Mouse (Mus musculus) ES-Bruce4 (cell line): ENCODE measurements at regions not wholly inside any gene's neighbourhood (a gene's known extent, or its start where the extent isn't known, plus 50 kb on each side); places are given as distances from the start of the nearest gene placed in this dataset.
A peak's percentile ranks its signal among the peaks of the same experiment; 100 is the strongest.

Experiments
- H3K27ac ChIP-seq: 2 replicates; pipeline ENCODE4 v1.5.1; 2012; ENCODE audit warnings: low read length, inconsistent platforms; ENCODE audit not compliant: insufficient read depth
- H3K27me3 ChIP-seq: 2 replicates; pipeline ENCODE4 v1.6.1; 2012; ENCODE audit warnings: mild to moderate bottlenecking, low read length, inconsistent platforms; ENCODE audit not compliant: control insufficient read depth, poor library complexity, insufficient read depth, severe bottlenecking
- H3K36me3 ChIP-seq: 2 replicates; pipeline ENCODE4 v1.6.1; 2012; ENCODE audit warnings: inconsistent platforms, mild to moderate bottlenecking, low read length, moderate library complexity; ENCODE audit not compliant: control insufficient read depth, poor library complexity, insufficient read depth, severe bottlenecking
- H3K4me1 ChIP-seq: one replicate; pipeline ENCODE4 v1.8.1; 2011; ENCODE audit warnings: low read length; ENCODE audit not compliant: control insufficient read depth, insufficient read depth
- H3K4me3 ChIP-seq: 2 replicates; pipeline ENCODE4 v1.5.1; 2011; ENCODE audit warnings: low read depth, mild to moderate bottlenecking, low read length
- H3K9ac ChIP-seq: 2 replicates; pipeline ENCODE4 v1.6.1; 2012; ENCODE audit warnings: low read depth, mild to moderate bottlenecking, inconsistent platforms; ENCODE audit not compliant: poor library complexity, severe bottlenecking
- H3K9me3 ChIP-seq: replicated peaks from 2 replicates; pipeline ENCODE4 v1.6.1; 2012; ENCODE audit warnings: mild to moderate bottlenecking, low read length, inconsistent platforms; ENCODE audit not compliant: control insufficient read depth, poor library complexity, insufficient read depth, severe bottlenecking
- CTCF ChIP-seq: IDR thresholded peaks from one replicate; pipeline ENCODE4 v1.8.1; 2011; ENCODE audit warnings: low read depth, low read length
- EP300 ChIP-seq: IDR thresholded peaks from 2 replicates; pipeline ENCODE4 v1.6.1; 2011; ENCODE audit warnings: low read depth, low read length; ENCODE audit not compliant: insufficient read depth
- POLR2A ChIP-seq: IDR thresholded peaks from one replicate; pipeline ENCODE4 v1.8.1; 2011; ENCODE audit warnings: low read length; ENCODE audit not compliant: insufficient read depth

- H3K27ac ChIP-seq: no peak overlapping the region
- peaks cover 1% of the 10 kb centered on the region for H3K9me3 ChIP-seq
- no peak overlapping the region for H3K9ac ChIP-seq
- no peak overlapping the region for H3K4me3 ChIP-seq
- H3K4me1 ChIP-seq: no peaks in the 10 kb centered on the region
- H3K27me3 ChIP-seq: no peaks in the 10 kb centered on the region
- H3K36me3 ChIP-seq: no peaks in the 10 kb centered on the region
- TF ChIP-seq POLR2A (no peak), CTCF (no peak), EP300 (no peak)
These were observed 116.6 kb upstream of the Sesn3 start for GRCm38 (mm10) chr9:14158096-14158837.

DNA sequence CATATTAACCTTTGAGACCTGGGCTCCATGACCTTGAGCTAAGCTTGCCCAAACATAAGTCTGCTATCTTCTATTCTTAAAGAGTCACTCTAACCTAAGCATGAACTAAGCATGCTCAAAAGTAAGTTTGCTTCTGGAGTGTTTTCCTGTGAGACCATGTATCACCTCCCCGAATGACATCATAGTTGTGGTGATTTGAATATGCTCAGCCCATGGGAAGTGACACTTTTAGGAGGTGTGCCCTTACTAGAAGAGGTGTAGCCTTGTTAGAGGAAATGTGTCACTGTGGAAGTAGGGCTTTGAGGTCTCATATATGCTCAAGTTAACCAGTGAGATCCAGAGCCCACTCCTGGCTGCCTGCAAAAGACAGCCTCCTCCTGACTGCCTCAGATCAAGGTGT, 114.7 kb upstream of the Sesn3 start:
- no peak for TF ChIP-seq EP300
- TF ChIP-seq CTCF: no peak
- TF ChIP-seq POLR2A: no peak
- H3K36me3 ChIP-seq: no peaks in the 10 kb centered on the region
- H3K27ac ChIP-seq: no peak overlapping the region
- H3K9me3 ChIP-seq: peaks cover 6% of the 10 kb centered on the region
- no peak overlapping the region for H3K4me3 ChIP-seq
- H3K9ac ChIP-seq: no peak overlapping the region
- no peaks in the 10 kb centered on the region for H3K4me1 ChIP-seq
- no peaks in the 10 kb centered on the region for H3K27me3 ChIP-seq

DNA sequence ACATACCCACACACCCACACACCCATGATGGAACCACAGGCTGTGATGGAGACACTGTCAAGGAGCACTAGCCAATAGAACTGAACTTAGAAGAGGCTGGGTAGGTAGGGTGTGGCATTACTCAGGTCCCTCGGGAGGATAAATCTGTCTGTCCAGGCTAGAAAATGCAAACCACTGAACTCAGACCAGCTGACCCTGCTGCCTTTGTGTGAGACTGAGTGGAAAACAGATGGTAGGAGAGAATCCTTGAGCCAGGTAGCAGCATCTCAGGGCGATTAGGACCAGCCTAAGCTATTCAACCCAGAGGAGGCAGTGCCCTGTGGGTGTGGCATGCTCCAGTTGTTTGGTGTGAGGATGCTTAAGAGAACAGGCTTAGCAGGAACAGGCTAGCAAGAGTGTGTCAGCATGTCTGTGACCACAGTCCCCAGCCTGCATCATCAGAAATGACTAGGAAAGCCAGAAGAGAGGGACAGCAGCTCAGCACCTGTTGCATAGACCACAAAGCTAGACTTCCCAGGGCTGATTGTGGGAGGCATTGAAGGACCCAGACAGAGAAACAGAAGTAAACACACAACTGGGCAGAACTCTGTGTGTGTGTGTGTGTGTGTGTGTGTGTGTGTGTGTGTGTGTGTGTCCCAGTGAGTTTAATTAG, 103.2 kb upstream of the Sesn3 start:
- Histone ChIP-seq H3K9ac (no peak overlapping the region), H3K4me1 (peaks cover 15% of the 10 kb centered on the region), H3K4me3 (no peak overlapping the region), H3K9me3 (no peaks in the 10 kb centered on the region), H3K27ac (no peak overlapping the region), H3K36me3 (no peaks in the 10 kb centered on the region), H3K27me3 (no peaks in the 10 kb centered on the region)
- TF ChIP-seq CTCF: no peak
- TF ChIP-seq EP300: no peak
- TF ChIP-seq POLR2A: no peak

DNA sequence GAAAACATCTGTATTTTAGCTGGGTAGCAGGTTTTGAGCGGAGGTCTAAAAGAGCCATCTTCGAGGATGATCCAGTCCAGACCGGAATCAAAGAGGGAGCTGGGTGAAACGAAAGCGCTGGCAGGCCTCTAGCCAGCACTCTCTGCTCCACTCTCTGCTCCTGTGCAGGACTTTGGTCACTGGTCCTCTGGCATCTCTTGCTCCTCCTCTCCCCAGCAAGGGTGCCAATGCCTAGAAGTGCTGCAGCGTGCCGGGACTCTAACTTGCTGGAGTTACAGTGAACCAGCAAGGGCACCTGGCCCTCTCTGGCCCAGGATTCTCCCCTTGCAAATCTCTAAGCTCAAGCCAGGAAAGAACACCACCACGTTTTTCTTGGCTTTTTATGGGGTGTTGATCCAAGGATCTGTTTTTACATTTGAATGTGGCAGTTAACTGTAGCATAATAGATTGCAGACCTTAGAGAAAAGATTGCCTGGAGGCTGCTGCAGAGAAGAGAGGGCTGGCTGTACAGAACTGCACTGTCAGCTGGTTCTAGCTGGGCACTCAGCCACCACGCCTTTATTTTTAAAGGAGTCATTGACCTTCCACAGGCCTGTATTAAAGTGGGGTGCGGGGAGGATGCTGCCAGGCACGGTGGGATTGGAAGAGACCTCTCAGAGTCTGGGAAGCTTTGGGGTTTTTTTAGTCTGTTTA, 101.1 kb upstream of the Sesn3 start:
- peak; percentile 88; the same call in 1 of the 2 replicates for TF ChIP-seq EP300
- TF ChIP-seq POLR2A: no peak
- TF ChIP-seq CTCF: no peak
- H3K27ac ChIP-seq: peak overlapping the region; percentile 68
- H3K4me3 ChIP-seq: peak overlapping the region; percentile 27; the same call in 1 of the 2 replicates
- H3K9me3 ChIP-seq: no peaks in the 10 kb centered on the region
- H3K9ac ChIP-seq: no peak overlapping the region
- H3K4me1 ChIP-seq: peaks cover 15% of the 10 kb centered on the region
- no peaks in the 10 kb centered on the region for H3K27me3 ChIP-seq
- H3K36me3 ChIP-seq: no peaks in the 10 kb centered on the region

DNA sequence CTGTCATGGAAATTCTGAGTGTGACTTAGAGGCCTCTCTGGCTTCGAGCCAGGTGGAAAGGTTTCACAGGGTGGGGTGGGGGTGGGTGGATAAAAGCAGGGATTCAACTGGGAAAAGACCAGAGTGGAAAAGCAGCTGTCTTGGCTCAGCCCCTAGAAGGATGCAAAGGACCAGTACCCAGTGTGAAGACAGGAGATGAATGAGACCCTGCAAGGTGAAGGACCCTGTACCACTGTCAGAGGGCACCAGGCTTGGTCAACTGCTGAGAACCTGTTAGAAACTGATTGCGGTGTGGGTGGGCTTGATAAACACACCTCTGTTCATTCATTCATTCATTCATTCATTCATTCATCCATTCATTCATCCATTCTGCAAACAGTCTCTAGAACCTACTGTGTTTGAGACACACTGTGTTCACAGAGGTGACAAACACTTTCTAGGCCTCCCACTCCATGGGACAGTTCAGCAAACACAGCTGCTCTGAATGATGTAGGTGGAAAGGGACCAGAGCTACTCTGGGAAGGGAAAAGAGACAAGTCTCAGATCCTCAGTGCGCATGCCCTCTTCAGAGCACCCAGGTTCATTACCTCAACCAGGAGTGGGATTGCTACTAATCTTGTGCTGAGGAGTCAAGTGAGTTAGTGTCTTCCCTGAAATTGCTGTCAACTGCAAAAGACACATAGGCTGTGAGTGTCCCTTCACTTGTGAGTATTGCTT, 100.4 kb upstream of the Sesn3 start:
- Histone ChIP-seq H3K9ac (no peak overlapping the region), H3K27ac (peak overlapping the region; percentile 26), H3K36me3 (no peaks in the 10 kb centered on the region), H3K4me3 (no peak overlapping the region), H3K27me3 (no peaks in the 10 kb centered on the region), H3K4me1 (peaks cover 15% of the 10 kb centered on the region), H3K9me3 (no peaks in the 10 kb centered on the region)
- no peak for TF ChIP-seq EP300
- TF ChIP-seq POLR2A: no peak
- TF ChIP-seq CTCF: no peak
